Mouse (Mus musculus): ENCODE results near the gene Ubap1l. TPM values are rescaled to one million over a fixed set of nuclear protein-coding genes. Genes with fewer than 3 reads are reported as not detected.

The Ubap1l gene
- polyA plus RNA-seq, 1 experiment from 2014 or later: 0.14 TPM

GRCm38 (mm10) chr9:65417738-65418137 lies 56.9 kb downstream of the Ubap1l start:
- Histone ChIP-seq H3K9me3 (ENCODE audit: control insufficient read depth) (no peaks in the 10 kb centered on the region), H3K27ac (ENCODE audit: low read depth, low read length) (no peak overlapping the region), H3K4me2 (replicated peaks; ENCODE audit: low read depth) (no peak overlapping the region; the same call in 1 of the 2 replicates), H3K36me3 (ENCODE audit: control insufficient read depth, insufficient read depth) (peaks cover 4% of the 10 kb centered on the region; the same call in 1 of the 2 replicates), H3K4me3 (ENCODE audit: low read depth, low read length) (no peak overlapping the region), H3K4me1 (replicated peaks; ENCODE audit: control insufficient read depth, insufficient read depth, low read length) (no peaks in the 10 kb centered on the region), H3K27me3 (replicated peaks; ENCODE audit: control insufficient read depth, insufficient read depth, low read length) (no peaks in the 10 kb centered on the region), H3K9ac (ENCODE audit: low read depth, low read length) (no peak overlapping the region)
- TF ChIP-seq CTCF (IDR thresholded peaks at IDR 0.05; ENCODE audit: low read depth): peak; percentile 36
- no peak for ATAC-seq
- 54% methylated on average over 3 of the region's 3 CpGs for WGBS

GRCm38 (mm10) chr9:65419633-65420032 lies 58.8 kb downstream of the Ubap1l start:
- H3K27me3 ChIP-seq (replicated peaks; ENCODE audit: control insufficient read depth, insufficient read depth, low read length): no peaks in the 10 kb centered on the region
- no peaks in the 10 kb centered on the region for H3K4me1 ChIP-seq (replicated peaks; ENCODE audit: control insufficient read depth, insufficient read depth, low read length)
- no peak overlapping the region for H3K4me3 ChIP-seq (ENCODE audit: low read depth, low read length)
- H3K4me2 ChIP-seq (replicated peaks; ENCODE audit: low read depth): peak overlapping the region; percentile 56
- no peak for ATAC-seq
- H3K36me3 ChIP-seq (ENCODE audit: control insufficient read depth, insufficient read depth): no peaks in the 10 kb centered on the region; the same call in 1 of the 2 replicates
- TF ChIP-seq CTCF (IDR thresholded peaks at IDR 0.05; ENCODE audit: low read depth): peak; percentile 51
- no peaks in the 10 kb centered on the region for H3K9me3 ChIP-seq (ENCODE audit: control insufficient read depth)
- H3K27ac ChIP-seq (ENCODE audit: low read depth, low read length): no peak overlapping the region
- no peak overlapping the region for H3K9ac ChIP-seq (ENCODE audit: low read depth, low read length)
- WGBS: 77% methylated on average over 3 of the region's 3 CpGs

- Histone ChIP-seq H3K36me3 (ENCODE audit: control insufficient read depth, insufficient read depth) (no peaks in the 10 kb centered on the region), H3K27ac (ENCODE audit: low read depth, low read length) (peak within 1 kb of the TSS; percentile 93), H3K4me2 (replicated peaks; ENCODE audit: low read depth) (peak within 1 kb of the TSS; percentile 57), H3K9me3 (ENCODE audit: control insufficient read depth) (no peaks in the 10 kb centered on the region), H3K9ac (ENCODE audit: low read depth, low read length) (peak within 1 kb of the TSS; percentile 45), H3K4me1 (replicated peaks; ENCODE audit: control insufficient read depth, insufficient read depth, low read length) (no peaks in the 10 kb centered on the region), H3K27me3 (replicated peaks; ENCODE audit: control insufficient read depth, insufficient read depth, low read length) (no peaks in the 10 kb centered on the region), H3K4me3 (ENCODE audit: low read depth, low read length) (peak within 1 kb of the TSS; percentile 40)
- WGBS: 41% methylated on average over 11 of the region's 11 CpGs
- TF ChIP-seq CTCF (IDR thresholded peaks at IDR 0.05; ENCODE audit: low read depth): no peak
- ATAC-seq: peak; percentile 92
These were observed 62.1 kb downstream of the Ubap1l start, which contains the start of gene Slc51b for GRCm38 (mm10) chr9:65422760-65423501. TSS of gene Slc51b (minus strand) at chr9:65422955.

- no peaks in the 10 kb centered on the region for H3K4me1 ChIP-seq (replicated peaks; ENCODE audit: control insufficient read depth, insufficient read depth, low read length)
- no peak for TF ChIP-seq CTCF (IDR thresholded peaks at IDR 0.05; ENCODE audit: low read depth)
- no peak overlapping the region for H3K4me3 ChIP-seq (ENCODE audit: low read depth, low read length)
- WGBS: 26% methylated on average over 3 of the region's 3 CpGs
- peak overlapping the region; percentile 72 for H3K27ac ChIP-seq (ENCODE audit: low read depth, low read length)
- peak; percentile 22 for ATAC-seq
- no peaks in the 10 kb centered on the region for H3K27me3 ChIP-seq (replicated peaks; ENCODE audit: control insufficient read depth, insufficient read depth, low read length)
- H3K9ac ChIP-seq (ENCODE audit: low read depth, low read length): no peak overlapping the region
- H3K9me3 ChIP-seq (ENCODE audit: control insufficient read depth): no peaks in the 10 kb centered on the region
- no peak overlapping the region for H3K4me2 ChIP-seq (replicated peaks; ENCODE audit: low read depth)
- H3K36me3 ChIP-seq (ENCODE audit: control insufficient read depth, insufficient read depth): no peaks in the 10 kb centered on the region
These were observed 63.6 kb downstream of the Ubap1l start for GRCm38 (mm10) chr9:65424393-65424792.

- Histone ChIP-seq H3K4me3 (ENCODE audit: low read depth, low read length) (no peak overlapping the region), H3K4me2 (replicated peaks; ENCODE audit: low read depth) (no peak overlapping the region), H3K4me1 (replicated peaks; ENCODE audit: control insufficient read depth, insufficient read depth, low read length) (no peaks in the 10 kb centered on the region), H3K27me3 (replicated peaks; ENCODE audit: control insufficient read depth, insufficient read depth, low read length) (no peaks in the 10 kb centered on the region), H3K27ac (ENCODE audit: low read depth, low read length) (peak overlapping the region; percentile 89), H3K9me3 (ENCODE audit: control insufficient read depth) (no peaks in the 10 kb centered on the region), H3K36me3 (ENCODE audit: control insufficient read depth, insufficient read depth) (no peaks in the 10 kb centered on the region), H3K9ac (ENCODE audit: low read depth, low read length) (no peak overlapping the region)
- TF ChIP-seq CTCF (IDR thresholded peaks at IDR 0.05; ENCODE audit: low read depth): no peak
- WGBS: 39% methylated on average over 2 of the region's 2 CpGs
- peak; percentile 40 for ATAC-seq
These were observed 66.7 kb downstream of the Ubap1l start for GRCm38 (mm10) chr9:65427511-65427910.

GRCm38 (mm10) chr9:65428003-65428402 lies 67.2 kb downstream of the Ubap1l start:
- ATAC-seq: no peak; the same call in 1 of the 2 replicates
- Histone ChIP-seq H3K9ac (ENCODE audit: low read depth, low read length) (no peak overlapping the region), H3K4me2 (replicated peaks; ENCODE audit: low read depth) (no peak overlapping the region), H3K4me3 (ENCODE audit: low read depth, low read length) (no peak overlapping the region), H3K27ac (ENCODE audit: low read depth, low read length) (peak overlapping the region; percentile 89), H3K27me3 (replicated peaks; ENCODE audit: control insufficient read depth, insufficient read depth, low read length) (no peaks in the 10 kb centered on the region), H3K9me3 (ENCODE audit: control insufficient read depth) (no peaks in the 10 kb centered on the region), H3K36me3 (ENCODE audit: control insufficient read depth, insufficient read depth) (no peaks in the 10 kb centered on the region), H3K4me1 (replicated peaks; ENCODE audit: control insufficient read depth, insufficient read depth, low read length) (no peaks in the 10 kb centered on the region)
- WGBS: 66% methylated on average over 5 of the region's 5 CpGs
- no peak for TF ChIP-seq CTCF (IDR thresholded peaks at IDR 0.05; ENCODE audit: low read depth)

Other genes starting within 250 kb of the Ubap1l start
- 0.22 TPM in 2 replicates for gene Igdcc3, start 219.9 kb upstream of the Ubap1l start, polyA plus RNA-seq (2015; fragmentation: Nextera tagmentation; extraction: Ambion mirVana)
- 9.9 and 10.5 TPM in 2 replicates for gene Parp16, start 165.7 kb upstream of the Ubap1l start, polyA plus RNA-seq (2015; fragmentation: Nextera tagmentation; extraction: Ambion mirVana)
- gene Cilp, start 95.9 kb upstream of the Ubap1l start, polyA plus RNA-seq (2015; fragmentation: Nextera tagmentation; extraction: Ambion mirVana): 0.43 TPM in 2 replicates
- 28.2 and 30.5 TPM in 2 replicates for gene Clpx, start 66.8 kb upstream of the Ubap1l start, polyA plus RNA-seq (2015; fragmentation: Nextera tagmentation; extraction: Ambion mirVana)
- gene Pdcd7, start 14.9 kb upstream of the Ubap1l start, polyA plus RNA-seq (2015; fragmentation: Nextera tagmentation; extraction: Ambion mirVana): 6.5 and 7.7 TPM in 2 replicates
- 3.9 and 5.0 TPM in 2 replicates for gene Kbtbd13, start 30.6 kb downstream of the Ubap1l start, polyA plus RNA-seq (2015; fragmentation: Nextera tagmentation; extraction: Ambion mirVana)
- gene Rasl12, start 37.5 kb downstream of the Ubap1l start, polyA plus RNA-seq (2015; fragmentation: Nextera tagmentation; extraction: Ambion mirVana): 5.4 and 6.2 TPM in 2 replicates
- gene Slc51b, start 61.9 kb downstream of the Ubap1l start, polyA plus RNA-seq (2015; fragmentation: Nextera tagmentation; extraction: Ambion mirVana): 261 and 305 TPM in 2 replicates
- gene Mtfmt, start 74.7 kb downstream of the Ubap1l start, polyA plus RNA-seq (2015; fragmentation: Nextera tagmentation; extraction: Ambion mirVana): 14.8 and 15.7 TPM in 2 replicates
- gene Spg21, start 99.9 kb downstream of the Ubap1l start, polyA plus RNA-seq (2015; fragmentation: Nextera tagmentation; extraction: Ambion mirVana): 85.8 and 86.3 TPM in 2 replicates
- gene Ankdd1a, start 159.2 kb downstream of the Ubap1l start, polyA plus RNA-seq (2015; fragmentation: Nextera tagmentation; extraction: Ambion mirVana): not detected in 2 replicates
- 6.6 and 6.7 TPM in 2 replicates for gene Plekho2, start 219.0 kb downstream of the Ubap1l start, polyA plus RNA-seq (2015; fragmentation: Nextera tagmentation; extraction: Ambion mirVana)
- 1.2 and 1.8 TPM in 2 replicates for gene Pif1, start 226.1 kb downstream of the Ubap1l start, polyA plus RNA-seq (2015; fragmentation: Nextera tagmentation; extraction: Ambion mirVana)

Data from intestine, postnatal 0 days (tissue).